Mouse (Mus musculus) intestine, embryonic 16.5 days (tissue): ENCODE results near the gene Tbc1d8b. TPM values are rescaled to one million over a fixed set of nuclear protein-coding genes. Genes with fewer than 3 reads are reported as not detected.

Experiments used
- ATAC-seq: fragments of 200-750 bp; cut with Nextera tagmentation; 2 replicates; pipeline ENCODE4 v1.8.0; 2017; ENCODE audit warnings: moderate TSS enrichment, moderate library complexity
- H3K27ac ChIP-seq: fragments of 300-500 bp; sonication (generic); 2 replicates; pipeline ENCODE4 v1.5.1; 2014; ENCODE audit warnings: mild to moderate bottlenecking, low read length
- H3K27me3 ChIP-seq: fragments of 300-500 bp; sonication (generic); replicated peaks from 2 replicates; pipeline ENCODE4 v1.6.1; 2014; ENCODE audit warnings: low read length, control low read depth, mixed read lengths; ENCODE audit not compliant: control insufficient read depth, insufficient read depth
- H3K36me3 ChIP-seq: fragments of 300-500 bp; sonication (generic); 2 replicates; pipeline ENCODE4 v1.6.1; 2014; ENCODE audit warnings: low read length, control low read depth; ENCODE audit not compliant: control insufficient read depth, insufficient read depth
- H3K4me1 ChIP-seq: fragments of 300-500 bp; sonication (generic); 2 replicates; pipeline ENCODE4 v1.6.1; 2014; ENCODE audit warnings: low read length, control low read depth, mixed read lengths; ENCODE audit not compliant: control insufficient read depth, insufficient read depth
- H3K4me2 ChIP-seq: fragments of 300-500 bp; sonication (generic); 2 replicates; pipeline ENCODE4 v1.6.1; 2014; ENCODE audit warnings: low read depth, low read length, control low read depth
- H3K4me3 ChIP-seq: fragments of 300-500 bp; sonication (generic); 2 replicates; pipeline ENCODE4 v1.5.1; 2014; ENCODE audit warnings: mild to moderate bottlenecking, low read length
- H3K9ac ChIP-seq: fragments of 300-500 bp; sonication (generic); 2 replicates; pipeline ENCODE4 v1.6.1; 2014; ENCODE audit warnings: low read depth, low read length
- H3K9me3 ChIP-seq: fragments of 300-500 bp; sonication (generic); 2 replicates; pipeline ENCODE4 v1.6.1; 2016; ENCODE audit warnings: low read length, control low read depth; ENCODE audit not compliant: control insufficient read depth
- WGBS: fragments of 180-500 bp; shearing (Covaris S2); extraction: QIAGEN DNeasy Blood & Tissue Kit; methylation state at CpG from one replicate; pipeline ENCODE4 v1.1.7; 2014; 5-methylcytosine and 5-hydroxymethylcytosine counted together
- polyA plus RNA-seq: library from polyadenylated mRNA; unstranded; fragments of >200 nt; fragmentation: Nextera tagmentation; extraction: Ambion mirVana; gene quantifications from 2 replicates; pipeline ENCODE4 v1.2.1, GENCODE M21; 2015

Gene Tbc1d8b
- 2.6 and 2.8 TPM in 2 replicates for polyA plus RNA-seq

DNA sequence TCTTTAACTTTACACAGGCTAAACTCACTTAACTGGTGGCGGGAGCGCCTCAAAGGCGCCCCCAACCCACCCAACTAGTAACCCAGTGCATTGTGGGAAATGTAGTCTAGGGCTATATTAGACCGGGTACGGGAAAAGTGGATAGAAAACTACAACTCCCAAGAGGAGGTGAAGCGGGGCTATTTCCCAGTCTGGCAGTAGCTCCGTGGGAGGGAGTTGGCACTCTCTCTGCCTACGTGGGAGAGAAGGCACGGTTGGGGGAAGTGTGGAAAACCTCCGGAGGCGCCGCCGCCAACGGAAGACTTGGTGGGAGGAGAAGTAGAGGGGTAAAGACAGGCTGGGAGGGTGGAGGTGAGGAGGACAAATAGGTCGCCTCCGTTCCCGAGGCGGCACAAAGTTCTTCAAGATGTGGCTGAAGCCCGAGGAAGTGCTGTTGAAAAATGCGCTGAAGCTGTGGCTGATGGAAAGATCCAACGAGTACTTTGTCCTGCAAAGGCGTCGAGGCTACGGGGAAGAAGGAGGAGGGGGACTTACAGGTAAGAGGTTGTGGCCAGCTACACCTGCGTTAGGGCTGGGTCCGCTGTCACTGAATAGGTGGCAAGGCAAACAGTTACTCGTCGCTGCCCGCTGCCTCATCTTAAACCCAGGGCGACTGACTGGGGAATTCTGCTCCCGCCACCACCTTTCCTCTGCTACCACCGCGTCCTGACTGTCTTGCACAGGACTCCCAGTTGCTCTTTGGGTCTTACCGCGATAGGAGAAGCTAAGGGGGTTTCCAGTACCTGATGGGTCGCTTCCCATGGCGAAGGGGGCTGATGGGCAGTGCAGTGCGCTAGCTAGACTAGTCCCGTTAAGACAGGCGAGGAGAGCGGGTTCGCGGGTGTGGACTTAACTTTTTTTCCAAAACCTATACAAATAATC, at the start of gene Tbc1d8b:
Gene Tbc1d8b (plus strand): TSS at position 222 of the 921 bp plus-strand sequence.
- peak; percentile 99 for ATAC-seq
- 11% methylated on average over 43 of the region's 43 CpGs for WGBS
- peak within 1 kb of the TSS; percentile 50 for H3K4me2 ChIP-seq
- peak within 1 kb of the TSS; percentile 70 for H3K9ac ChIP-seq
- peak within 1 kb of the TSS; percentile 76 for H3K27ac ChIP-seq
- H3K27me3 ChIP-seq = no peaks in the 10 kb centered on the region
- no peaks in the 10 kb centered on the region for H3K9me3 ChIP-seq
- peak within 1 kb of the TSS; percentile 58 for H3K4me3 ChIP-seq
- H3K36me3 ChIP-seq = no peaks in the 10 kb centered on the region
- H3K4me1 ChIP-seq = no peaks in the 10 kb centered on the region

DNA sequence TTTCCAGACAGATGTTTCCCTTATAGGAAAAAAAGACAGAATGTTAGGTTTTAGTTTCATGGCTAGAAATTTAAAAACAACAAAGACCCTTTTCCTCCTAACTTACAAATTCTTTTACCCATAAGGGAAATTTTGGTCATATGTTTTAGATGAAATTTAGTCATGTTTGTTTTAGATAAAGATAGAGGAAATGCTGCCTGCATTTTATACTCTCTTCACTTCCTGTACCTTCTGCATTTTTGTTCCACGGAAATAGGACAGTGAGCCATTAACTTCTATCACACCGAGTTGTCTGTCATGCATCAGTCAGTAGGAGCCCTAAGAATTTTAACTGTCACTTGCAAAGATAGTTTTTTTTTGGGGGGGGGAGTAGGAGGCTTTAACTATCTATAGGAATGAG, 45.1 kb upstream of the Tbc1d8b start:
- Histone ChIP-seq H3K9ac (no peak overlapping the region), H3K27me3 (0 out of 2 replicates have a peak, but pooled peaks cover 2% of the 10 kb centered on the region), H3K36me3 (no peaks in the 10 kb centered on the region), H3K4me2 (no peak overlapping the region), H3K9me3 (no peaks in the 10 kb centered on the region), H3K27ac (peak overlapping the region; percentile 48; the same call in 1 of the 2 replicates), H3K4me3 (no peak overlapping the region), H3K4me1 (no peaks in the 10 kb centered on the region)
- 40% methylated on average over 2 of the region's 2 CpGs for WGBS
- 0 out of 2 replicates have a peak, but pooled peaks have one; percentile 1 for ATAC-seq

DNA sequence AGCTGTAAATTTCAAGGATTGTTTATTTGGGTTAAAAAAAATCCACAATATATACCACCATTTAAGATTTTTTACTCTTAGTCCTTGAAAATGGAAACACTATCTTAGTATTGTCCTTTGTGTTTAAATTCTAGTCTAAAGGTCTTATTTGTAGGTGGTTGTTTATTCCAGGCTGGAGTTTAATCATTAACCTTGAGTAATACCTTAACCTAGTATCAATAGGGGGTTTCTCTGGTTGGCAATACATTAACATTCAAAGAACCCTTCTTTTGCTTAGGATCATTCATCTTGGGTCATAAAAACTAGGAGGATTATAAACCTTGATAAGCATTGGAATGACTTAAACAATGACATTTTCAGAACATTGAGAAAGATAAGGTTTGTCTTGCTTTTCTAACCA, 44.4 kb upstream of the Tbc1d8b start:
- H3K36me3 ChIP-seq = no peaks in the 10 kb centered on the region
- H3K4me1 ChIP-seq = no peaks in the 10 kb centered on the region
- no peak overlapping the region for H3K4me3 ChIP-seq
- ATAC-seq = peak; percentile 88
- H3K27ac ChIP-seq = no peak overlapping the region
- 0 out of 2 replicates have a peak, but pooled peaks cover 2% of the 10 kb centered on the region for H3K27me3 ChIP-seq
- no peak overlapping the region for H3K9ac ChIP-seq
- no peaks in the 10 kb centered on the region for H3K9me3 ChIP-seq
- no peak overlapping the region for H3K4me2 ChIP-seq

DNA sequence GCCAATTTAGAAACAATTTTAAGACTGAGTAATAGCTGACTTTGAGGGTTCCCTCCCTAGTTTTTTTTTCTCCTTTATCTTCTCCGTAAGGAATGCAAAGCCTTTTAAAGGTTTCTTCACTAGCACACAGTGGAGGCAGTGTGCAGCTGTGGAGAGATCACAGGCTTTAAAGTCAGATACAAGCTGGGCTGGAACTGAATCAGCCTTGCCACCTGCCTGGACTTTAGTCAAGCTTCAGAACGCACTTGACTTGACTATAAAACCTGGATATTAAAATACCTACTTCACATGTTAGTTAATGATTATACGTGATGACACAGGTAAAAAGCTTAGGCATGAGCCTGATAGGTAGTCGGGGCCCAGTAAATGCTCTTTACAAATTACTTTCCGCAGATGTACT, 32.6 kb upstream of the Tbc1d8b start:
- Histone ChIP-seq H3K27ac (no peak overlapping the region), H3K36me3 (no peaks in the 10 kb centered on the region), H3K9ac (no peak overlapping the region), H3K4me1 (no peaks in the 10 kb centered on the region), H3K4me3 (no peak overlapping the region), H3K27me3 (no peaks in the 10 kb centered on the region), H3K4me2 (no peak overlapping the region), H3K9me3 (no peaks in the 10 kb centered on the region)
- peak; percentile 94 for ATAC-seq
- 50% methylated on average over 5 of the region's 5 CpGs for WGBS

DNA sequence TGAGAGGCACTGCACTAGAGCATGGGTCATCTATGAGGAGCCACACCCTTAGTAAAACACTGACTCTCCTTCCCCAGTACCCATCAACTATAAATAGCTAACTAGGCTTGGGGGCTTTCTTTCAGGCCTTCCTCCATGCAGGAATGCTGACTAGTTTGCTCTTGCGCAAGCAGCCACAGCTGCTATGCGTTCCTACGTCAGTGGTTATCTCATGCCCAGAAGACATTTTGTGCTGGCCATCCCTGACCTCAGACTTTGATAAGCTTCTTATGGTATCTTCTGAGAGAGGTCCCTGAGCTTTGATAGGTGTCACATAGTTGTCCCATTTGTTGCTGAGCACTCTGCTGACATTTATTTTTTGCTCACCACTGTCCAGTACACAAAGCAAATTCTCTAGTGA, 31.5 kb upstream of the Tbc1d8b start:
- WGBS = 74% methylated on average over 3 of the region's 3 CpGs
- Histone ChIP-seq H3K9me3 (no peaks in the 10 kb centered on the region), H3K36me3 (no peaks in the 10 kb centered on the region), H3K4me3 (no peak overlapping the region), H3K27ac (no peak overlapping the region; the same call in 1 of the 2 replicates), H3K27me3 (no peaks in the 10 kb centered on the region), H3K4me2 (no peak overlapping the region), H3K9ac (no peak overlapping the region), H3K4me1 (no peaks in the 10 kb centered on the region)
- ATAC-seq = peak; percentile 39; the same call in 1 of the 2 replicates

DNA sequence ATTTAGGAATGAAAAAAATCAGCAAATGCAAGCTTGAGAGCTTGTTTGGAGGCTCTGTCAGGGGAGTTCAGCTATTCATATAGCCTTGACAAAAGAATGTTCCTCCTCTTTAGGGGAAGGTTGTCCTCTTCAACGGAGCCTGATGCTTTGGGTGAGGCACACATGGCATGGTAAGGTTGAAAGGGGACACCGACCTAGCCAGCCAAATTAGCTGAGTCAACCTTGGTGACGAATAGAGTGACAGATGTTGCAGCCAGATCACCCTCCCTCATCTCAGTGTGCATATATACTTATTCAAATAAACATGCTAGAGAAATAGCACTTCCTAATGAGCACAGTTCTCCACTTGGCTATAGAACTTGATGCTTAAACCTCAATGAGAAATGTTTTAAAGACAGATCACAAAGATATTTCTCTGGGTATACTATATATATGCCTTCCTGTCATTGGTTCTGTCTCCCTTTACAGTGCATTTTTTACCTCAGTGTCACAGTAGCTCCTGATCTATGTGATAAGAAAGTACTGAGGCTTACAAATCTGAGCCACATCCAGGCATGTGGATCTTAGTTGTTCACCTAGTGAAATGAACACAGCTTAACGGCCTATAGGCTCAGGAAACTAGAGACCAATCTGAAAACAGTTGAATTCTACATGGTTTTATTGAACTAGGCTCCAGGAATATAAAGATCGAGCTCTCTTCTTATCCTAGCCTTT, 30.3 kb upstream of the Tbc1d8b start:
- Histone ChIP-seq H3K36me3 (no peaks in the 10 kb centered on the region), H3K27ac (no peak overlapping the region), H3K9ac (no peak overlapping the region), H3K4me1 (no peaks in the 10 kb centered on the region), H3K27me3 (no peaks in the 10 kb centered on the region), H3K4me2 (no peak overlapping the region), H3K4me3 (no peak overlapping the region), H3K9me3 (no peaks in the 10 kb centered on the region)
- no peak for ATAC-seq
- WGBS = 78% methylated on average over 5 of the region's 5 CpGs

DNA sequence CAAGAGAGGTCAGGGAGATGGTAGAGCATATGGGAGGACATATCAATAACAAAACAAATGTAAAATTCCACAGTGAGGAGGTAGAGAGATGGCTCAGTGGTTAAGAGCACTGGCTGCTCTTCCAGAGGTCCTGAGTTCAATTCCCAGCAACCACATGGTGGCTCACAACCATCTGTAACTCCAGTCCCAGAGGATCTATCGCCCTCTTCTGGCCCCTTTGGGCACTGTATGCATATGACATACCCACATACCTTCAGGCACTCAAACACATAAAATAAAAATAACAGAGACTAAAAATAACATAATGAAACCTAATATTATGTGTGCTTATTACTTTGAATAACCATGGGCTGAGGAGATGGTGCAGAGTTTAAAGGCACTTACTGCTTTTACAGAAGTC, 22.7 kb upstream of the Tbc1d8b start:
- ATAC-seq = no peak
- Histone ChIP-seq H3K4me2 (no peak overlapping the region), H3K27ac (no peak overlapping the region), H3K36me3 (no peaks in the 10 kb centered on the region), H3K27me3 (no peaks in the 10 kb centered on the region), H3K4me1 (no peaks in the 10 kb centered on the region), H3K9ac (no peak overlapping the region), H3K9me3 (no peaks in the 10 kb centered on the region), H3K4me3 (no peak overlapping the region)
- 55% methylated on average over 1 of the region's 1 CpGs for WGBS

DNA sequence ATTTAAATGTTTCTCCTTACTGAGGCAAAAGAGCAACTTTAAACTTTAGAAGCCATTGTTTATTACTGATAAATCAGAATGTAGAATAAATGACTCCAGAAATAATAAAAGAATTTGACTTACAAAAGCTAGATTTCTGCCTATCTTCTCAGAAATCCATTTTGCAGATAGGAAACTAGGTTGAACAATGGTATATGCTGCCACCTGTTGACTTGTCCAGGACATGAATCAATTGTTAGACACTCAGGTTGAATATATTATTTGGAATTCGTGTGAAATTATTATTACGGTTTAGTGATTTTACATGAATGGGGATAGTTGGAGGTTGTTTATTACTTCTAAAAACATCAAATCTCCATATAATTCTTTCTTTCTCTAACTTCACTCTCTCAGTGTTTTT, 19.0 kb upstream of the Tbc1d8b start:
- no peak overlapping the region for H3K4me3 ChIP-seq
- H3K27me3 ChIP-seq = no peaks in the 10 kb centered on the region
- H3K9ac ChIP-seq = no peak overlapping the region
- 82% methylated on average over 2 of the region's 2 CpGs for WGBS
- H3K9me3 ChIP-seq = no peaks in the 10 kb centered on the region
- no peak for ATAC-seq
- H3K27ac ChIP-seq = no peak overlapping the region
- H3K4me2 ChIP-seq = no peak overlapping the region
- no peaks in the 10 kb centered on the region for H3K36me3 ChIP-seq
- no peaks in the 10 kb centered on the region for H3K4me1 ChIP-seq

DNA sequence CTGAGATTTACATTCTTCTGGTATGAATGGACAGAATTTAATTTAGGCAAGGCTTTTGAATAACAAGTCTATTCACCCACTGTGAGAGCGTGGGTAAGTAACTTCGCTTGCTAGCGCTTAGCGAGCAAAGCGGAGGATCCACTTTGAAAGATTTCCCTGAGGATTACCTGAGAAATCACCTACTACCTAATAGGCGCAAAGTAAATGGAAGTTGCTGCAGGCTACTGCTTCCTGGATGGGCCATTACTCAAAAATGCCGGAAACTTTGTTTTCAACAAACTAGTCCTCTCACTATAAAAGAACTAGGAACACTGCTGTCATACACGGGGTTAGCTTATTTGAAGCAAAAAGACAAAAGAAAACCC, 404 bp upstream of the Tbc1d8b start:
- Histone ChIP-seq H3K4me2 (peak overlapping the region; percentile 46), H3K4me1 (no peaks in the 10 kb centered on the region), H3K36me3 (no peaks in the 10 kb centered on the region), H3K9me3 (no peaks in the 10 kb centered on the region), H3K9ac (peak overlapping the region; percentile 70), H3K27me3 (no peaks in the 10 kb centered on the region), H3K27ac (peak overlapping the region; percentile 76), H3K4me3 (peak overlapping the region; percentile 58)
- ATAC-seq = peak; percentile 61
- 19% methylated on average over 8 of the region's 8 CpGs for WGBS
